Mouse (Mus musculus) limb, embryonic 12.5 days (tissue): ENCODE data around the gene Kcnq2. TPM values are rescaled to one million over a fixed set of nuclear protein-coding genes. Genes with fewer than 3 reads are reported as not detected.

Experiments used
- ATAC-seq: fragments of 200-750 bp; cut with Nextera tagmentation; 2 replicates; pipeline ENCODE4 v1.8.0; 2017; ENCODE audit warnings: low read depth, moderate TSS enrichment; ENCODE audit not compliant: insufficient number of reproducible peaks, insufficient read depth, low FRiP score, low TSS enrichment
- H3K27ac ChIP-seq: fragments of 300-500 bp; sonication (generic); 2 replicates; pipeline ENCODE4 v1.5.1; 2016; ENCODE audit warnings: mild to moderate bottlenecking, moderate library complexity
- H3K27me3 ChIP-seq: fragments of 300-500 bp; sonication (generic); 2 replicates; pipeline ENCODE4 v1.6.1; 2016; ENCODE audit warnings: mild to moderate bottlenecking, moderate library complexity
- H3K36me3 ChIP-seq: fragments of 300-500 bp; sonication (generic); 2 replicates; pipeline ENCODE4 v1.6.1; 2016; ENCODE audit warnings: mild to moderate bottlenecking, moderate library complexity
- H3K4me1 ChIP-seq: fragments of 300-500 bp; sonication (generic); replicated peaks from 2 replicates; pipeline ENCODE4 v1.6.1; 2016
- H3K4me2 ChIP-seq: fragments of 300-500 bp; sonication (generic); 2 replicates; pipeline ENCODE4 v1.6.1; 2016; ENCODE audit warnings: mild to moderate bottlenecking, moderate library complexity
- H3K4me3 ChIP-seq: fragments of 300-500 bp; sonication (generic); replicated peaks from 2 replicates; pipeline ENCODE4 v1.5.1; 2016; ENCODE audit warnings: mild to moderate bottlenecking
- H3K9ac ChIP-seq: fragments of 300-500 bp; sonication (generic); replicated peaks from 2 replicates; pipeline ENCODE4 v1.6.1; 2016; ENCODE audit warnings: mild to moderate bottlenecking, moderate library complexity
- H3K9me3 ChIP-seq: fragments of 300-500 bp; sonication (generic); 2 replicates; pipeline ENCODE4 v1.6.1; 2016; ENCODE audit warnings: mild to moderate bottlenecking, moderate library complexity
- WGBS: fragments of 180-500 bp; shearing (Covaris S2); methylation state at CpG from one replicate; pipeline ENCODE4 v1.1.7; 2016; 5-methylcytosine and 5-hydroxymethylcytosine counted together
- polyA plus RNA-seq: library from polyadenylated mRNA; unstranded; fragments of >200 nt; fragmentation: Nextera tagmentation; extraction: Ambion mirVana; gene quantifications from 2 replicates; pipeline ENCODE4 v1.2.1, GENCODE M21; 2016

Kcnq2 gene
- polyA plus RNA-seq, 1 experiment from 2014 or later = 0.26 TPM

DNA sequence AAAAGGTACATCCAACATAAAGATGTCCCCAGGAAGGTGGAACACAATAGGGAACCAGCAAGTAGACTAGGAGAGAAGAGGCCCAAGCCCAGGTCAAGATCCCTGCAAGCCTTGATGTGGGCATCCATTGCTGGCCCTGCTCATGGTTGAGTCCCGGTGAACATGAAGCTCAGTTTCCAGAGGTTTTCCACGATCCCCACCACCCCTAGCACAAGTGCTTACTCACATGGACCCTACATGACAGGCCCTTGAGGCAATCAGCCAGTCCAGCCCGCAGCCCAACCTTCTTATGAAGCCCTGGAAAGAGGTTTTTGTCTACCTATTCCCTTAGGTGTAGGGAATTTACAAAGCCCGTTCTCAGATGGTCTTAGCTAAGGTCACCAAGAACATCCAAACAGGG is 22.1 kb upstream of the Kcnq2 start:
- WGBS = 72% methylated on average over 4 of the region's 4 CpGs
- peak overlapping the region; percentile 36; the same call in 1 of the 2 replicates for H3K4me3 ChIP-seq

DNA sequence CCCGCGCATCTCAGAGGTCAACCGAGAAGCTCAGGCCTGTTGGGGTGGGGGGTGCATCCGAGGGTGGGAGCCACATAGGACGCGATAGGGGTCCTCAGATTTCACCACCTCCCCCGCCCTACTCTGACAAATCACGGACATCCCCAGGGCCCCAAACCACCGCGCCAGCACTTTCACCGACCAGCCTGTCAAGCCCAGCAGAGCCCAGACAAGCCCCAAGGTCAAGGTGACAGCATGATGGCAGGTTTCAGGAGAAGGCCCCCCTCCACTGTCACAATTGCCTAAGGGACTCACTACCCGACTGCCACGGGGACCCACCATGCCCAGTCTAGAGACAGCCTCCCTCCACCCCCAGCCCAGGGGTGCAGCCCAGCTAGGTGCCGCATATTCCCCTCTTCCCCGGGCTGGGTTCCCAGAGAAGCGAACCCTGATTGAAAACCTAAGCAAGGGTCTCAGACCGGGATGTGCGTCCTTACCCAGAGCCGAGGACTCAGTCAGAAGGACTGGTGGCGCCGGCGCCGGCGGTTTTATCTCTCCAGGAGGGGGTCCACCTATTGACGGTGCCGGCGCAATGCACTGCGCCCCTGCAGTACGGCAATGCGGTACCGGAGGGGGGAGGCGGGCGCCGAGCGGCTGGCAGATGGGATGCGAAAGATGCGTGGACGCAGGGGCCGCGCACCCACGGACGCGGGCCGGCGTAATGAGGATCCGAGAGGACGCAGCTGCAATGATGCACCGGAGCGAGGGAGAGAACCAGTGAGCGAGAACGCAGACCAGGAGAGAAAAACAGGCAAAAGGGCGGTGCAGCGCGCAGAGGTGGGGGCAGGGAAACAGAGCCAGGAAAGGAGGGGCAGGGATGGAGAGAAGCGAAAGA is 21.4 kb upstream of the Kcnq2 start, which contains the start of gene Eef1a2:
Eef1a2 (minus strand) TSS at position 767 of the 874 bp plus-strand sequence.
- Histone ChIP-seq H3K27me3 (peaks cover 84% of the 10 kb centered on the region), H3K36me3 (no peaks in the 10 kb centered on the region), H3K9ac (no peak within 1 kb of the TSS; the same call in 1 of the 2 replicates), H3K4me1 (peaks cover 10% of the 10 kb centered on the region; the same call in 1 of the 2 replicates), H3K4me3 (peak within 1 kb of the TSS; percentile 36), H3K27ac (no peak within 1 kb of the TSS), H3K9me3 (no peaks in the 10 kb centered on the region), H3K4me2 (peak within 1 kb of the TSS; percentile 61)
- 3% methylated on average over 55 of the region's 55 CpGs for WGBS
- no peak for ATAC-seq

More for the DNA sequence above, 22.1 kb upstream of the Kcnq2 start:
- Histone ChIP-seq H3K4me2 (peak overlapping the region; percentile 61; the same call in 1 of the 2 replicates), H3K9ac (no peak overlapping the region), H3K27ac (no peak overlapping the region), H3K27me3 (peaks cover 78% of the 10 kb centered on the region), H3K36me3 (no peaks in the 10 kb centered on the region), H3K4me1 (peaks cover 10% of the 10 kb centered on the region; the same call in 1 of the 2 replicates), H3K9me3 (no peaks in the 10 kb centered on the region)
- ATAC-seq = no peak

DNA sequence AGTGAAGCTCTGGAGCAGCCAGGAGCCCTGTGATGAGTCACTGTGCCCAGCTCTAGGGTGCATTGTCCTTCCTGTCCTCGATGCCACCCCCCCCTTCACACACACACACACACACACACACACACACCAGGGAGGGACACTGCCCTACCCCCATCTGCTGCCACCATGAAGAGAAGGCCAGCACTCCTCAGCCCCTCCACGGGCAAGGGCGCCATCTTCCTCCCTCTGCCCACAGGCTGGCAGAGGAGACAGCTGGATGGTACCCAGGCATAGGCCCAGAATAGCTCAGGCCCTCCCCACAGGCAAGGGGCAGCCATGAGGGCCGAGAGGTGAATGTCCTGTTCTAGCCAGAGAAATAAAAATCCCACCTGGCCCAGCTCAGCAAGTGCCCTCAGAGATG is 20.7 kb upstream of the Kcnq2 start:
- Histone ChIP-seq H3K36me3 (no peaks in the 10 kb centered on the region), H3K9me3 (no peaks in the 10 kb centered on the region), H3K4me2 (no peak overlapping the region), H3K27ac (no peak overlapping the region), H3K4me1 (peaks cover 10% of the 10 kb centered on the region; the same call in 1 of the 2 replicates), H3K4me3 (no peak overlapping the region), H3K27me3 (peaks cover 91% of the 10 kb centered on the region), H3K9ac (no peak overlapping the region)
- ATAC-seq = no peak
- 70% methylated on average over 4 of the region's 4 CpGs for WGBS

DNA sequence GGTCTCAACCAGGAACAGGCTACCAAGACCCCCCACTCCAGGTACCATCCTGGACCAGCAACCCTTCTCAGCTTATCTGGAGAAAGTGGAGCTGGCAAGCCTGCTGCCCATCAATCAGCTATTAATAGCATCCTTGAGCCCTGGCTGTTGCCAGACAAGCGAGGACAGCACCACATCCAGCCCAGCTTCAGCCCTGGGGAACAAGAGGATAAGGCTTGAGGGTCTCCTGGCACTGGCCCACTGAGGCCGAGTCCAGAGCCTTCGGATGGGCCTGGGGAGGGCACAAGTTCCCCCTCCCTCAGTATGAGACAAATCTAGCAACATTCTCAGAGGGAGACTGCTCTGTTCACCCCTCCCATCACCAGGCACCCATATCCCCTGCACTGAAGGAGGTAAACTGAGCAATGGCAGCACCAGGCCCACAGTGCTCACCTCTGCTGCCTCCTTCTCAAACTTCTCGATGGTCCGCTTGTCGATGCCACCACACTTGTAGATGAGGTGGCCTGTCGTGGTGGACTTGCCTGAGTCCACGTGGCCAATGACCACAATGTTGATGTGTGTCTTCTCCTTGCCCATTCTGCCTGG is 19.8 kb upstream of the Kcnq2 start:
- Histone ChIP-seq H3K27me3 (peaks cover 97% of the 10 kb centered on the region), H3K4me3 (no peak overlapping the region), H3K36me3 (no peaks in the 10 kb centered on the region), H3K27ac (no peak overlapping the region), H3K4me2 (no peak overlapping the region), H3K9me3 (no peaks in the 10 kb centered on the region), H3K9ac (0 out of 2 replicates have a peak overlapping the region, but pooled peaks have one; percentile 34), H3K4me1 (peaks cover 9% of the 10 kb centered on the region; the same call in 1 of the 2 replicates)
- 80% methylated on average over 8 of the region's 8 CpGs for WGBS
- no peak for ATAC-seq

DNA sequence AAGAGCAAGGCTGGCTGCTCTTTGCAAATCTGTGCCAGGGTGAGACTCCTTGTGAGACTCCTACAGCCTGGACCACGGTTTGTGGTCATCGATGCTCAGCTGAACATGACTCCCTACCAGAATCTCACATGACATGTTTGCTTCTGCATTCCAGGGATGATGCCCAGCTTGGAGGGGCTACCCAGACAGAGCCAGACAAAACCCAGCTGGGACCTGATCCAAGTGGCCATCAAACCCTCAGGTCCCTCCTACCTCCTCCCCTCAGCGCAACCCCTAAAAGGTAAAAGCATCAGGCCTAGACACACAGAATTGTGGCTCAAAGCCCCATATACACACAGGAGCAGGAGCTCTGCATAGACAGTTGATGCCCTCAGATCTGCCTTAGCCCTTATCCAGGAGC is 19.3 kb upstream of the Kcnq2 start:
- whole genome bisulfite sequencing = 83% methylated on average over 3 of the region's 3 CpGs
- Histone ChIP-seq H3K27me3 (peaks cover 97% of the 10 kb centered on the region), H3K36me3 (no peaks in the 10 kb centered on the region), H3K4me3 (no peak overlapping the region), H3K4me2 (no peak overlapping the region), H3K4me1 (peaks cover 6% of the 10 kb centered on the region; the same call in 1 of the 2 replicates), H3K9ac (no peak overlapping the region), H3K9me3 (no peaks in the 10 kb centered on the region), H3K27ac (no peak overlapping the region)
- no peak for ATAC-seq

DNA sequence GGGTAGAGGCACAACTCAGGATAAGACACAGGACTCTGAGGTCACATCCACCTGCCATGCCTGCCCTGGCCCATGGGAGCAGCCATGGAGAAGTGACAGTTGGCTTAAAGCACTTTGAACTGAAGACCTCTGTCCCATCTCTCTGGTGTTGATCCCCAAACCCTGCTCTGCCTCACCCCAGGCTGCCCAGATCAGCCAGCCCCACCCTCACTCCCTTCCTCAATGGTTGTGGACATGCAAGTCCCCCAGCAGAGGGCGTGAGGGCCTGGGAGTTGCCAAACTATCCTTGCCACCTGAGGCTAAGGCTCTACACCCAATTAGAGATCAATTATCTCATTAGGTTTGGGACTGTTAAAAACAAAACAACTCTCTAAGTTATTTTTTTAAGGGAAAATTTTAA is 18.7 kb upstream of the Kcnq2 start:
- WGBS = 5% methylated on average over 1 of the region's 1 CpGs
- Histone ChIP-seq H3K27ac (no peak overlapping the region), H3K4me2 (no peak overlapping the region), H3K27me3 (peaks cover 97% of the 10 kb centered on the region), H3K4me1 (peaks cover 6% of the 10 kb centered on the region; the same call in 1 of the 2 replicates), H3K4me3 (no peak overlapping the region), H3K9ac (no peak overlapping the region), H3K36me3 (no peaks in the 10 kb centered on the region), H3K9me3 (no peaks in the 10 kb centered on the region)
- no peak for ATAC-seq

DNA sequence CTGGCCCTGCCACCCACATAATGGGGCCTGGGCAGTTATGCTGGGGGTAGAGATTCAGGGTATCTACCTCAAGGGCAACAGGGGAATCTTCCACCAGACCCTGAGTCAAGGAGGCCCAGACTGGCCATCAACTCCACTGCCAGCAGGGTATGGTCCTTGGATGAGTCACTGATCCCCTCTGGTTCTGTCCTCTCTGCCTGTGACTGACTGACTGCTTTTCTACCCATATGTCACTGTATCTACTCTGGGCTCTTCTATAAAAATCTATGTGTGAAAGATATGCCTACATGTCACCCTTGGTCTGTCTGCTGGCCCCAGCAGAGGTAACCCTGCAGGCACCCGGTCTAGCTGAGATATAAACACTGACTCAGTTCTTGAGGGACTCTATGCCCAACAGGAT is 18.0 kb upstream of the Kcnq2 start:
- no peak overlapping the region for H3K4me3 ChIP-seq
- H3K9me3 ChIP-seq = no peaks in the 10 kb centered on the region
- H3K4me2 ChIP-seq = no peak overlapping the region
- no peaks in the 10 kb centered on the region for H3K36me3 ChIP-seq
- H3K9ac ChIP-seq = no peak overlapping the region
- peaks cover 97% of the 10 kb centered on the region for H3K27me3 ChIP-seq
- no peak for ATAC-seq
- WGBS = 89% methylated on average over 1 of the region's 1 CpGs
- no peak overlapping the region for H3K27ac ChIP-seq
- peaks cover 10% of the 10 kb centered on the region; the same call in 1 of the 2 replicates for H3K4me1 ChIP-seq

DNA sequence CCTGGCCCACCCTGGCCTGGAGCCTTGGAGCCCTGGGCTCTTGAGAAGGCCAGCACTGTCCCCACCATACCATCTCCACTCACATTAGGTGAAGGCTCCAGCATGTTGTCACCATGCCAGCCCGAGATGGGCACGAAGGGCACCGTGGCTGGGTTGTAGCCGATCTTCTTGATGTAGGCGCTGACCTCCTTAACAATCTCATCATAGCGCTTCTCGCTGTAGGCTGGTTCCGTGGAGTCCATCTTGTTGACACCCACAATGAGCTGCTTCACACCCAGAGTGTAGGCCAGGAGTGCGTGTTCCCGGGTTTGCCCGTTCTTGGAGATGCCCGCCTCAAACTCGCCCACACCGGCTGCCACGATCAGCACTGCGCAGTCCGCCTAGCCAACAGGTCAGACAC is 17.6 kb upstream of the Kcnq2 start:
- Histone ChIP-seq H3K27ac (no peak overlapping the region), H3K9ac (no peak overlapping the region), H3K36me3 (no peaks in the 10 kb centered on the region), H3K4me3 (no peak overlapping the region), H3K4me1 (peaks cover 14% of the 10 kb centered on the region; the same call in 1 of the 2 replicates), H3K4me2 (no peak overlapping the region), H3K9me3 (no peaks in the 10 kb centered on the region), H3K27me3 (peaks cover 97% of the 10 kb centered on the region)
- 92% methylated on average over 17 of the region's 17 CpGs for WGBS
- no peak for ATAC-seq

DNA sequence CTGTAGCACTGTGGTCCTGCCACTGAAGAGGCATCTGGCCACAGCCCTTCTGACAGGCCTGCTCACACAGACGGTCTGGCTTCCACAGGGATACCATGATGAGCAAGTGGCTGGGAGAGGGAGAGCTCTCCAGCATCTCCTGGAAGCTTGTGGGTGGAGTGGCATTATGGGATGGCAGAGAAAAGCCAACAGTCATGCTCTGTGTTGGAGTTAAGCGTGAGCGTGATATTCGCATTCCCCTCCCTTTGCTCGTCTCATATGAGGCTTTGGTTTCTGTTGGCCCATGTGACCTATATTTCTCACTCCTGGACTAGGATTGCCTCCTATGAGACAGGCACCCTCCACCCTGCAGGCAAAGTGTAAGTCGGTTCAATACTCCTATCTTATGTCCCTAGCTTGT is 15.2 kb upstream of the Kcnq2 start:
- H3K4me3 ChIP-seq = no peak overlapping the region

DNA sequence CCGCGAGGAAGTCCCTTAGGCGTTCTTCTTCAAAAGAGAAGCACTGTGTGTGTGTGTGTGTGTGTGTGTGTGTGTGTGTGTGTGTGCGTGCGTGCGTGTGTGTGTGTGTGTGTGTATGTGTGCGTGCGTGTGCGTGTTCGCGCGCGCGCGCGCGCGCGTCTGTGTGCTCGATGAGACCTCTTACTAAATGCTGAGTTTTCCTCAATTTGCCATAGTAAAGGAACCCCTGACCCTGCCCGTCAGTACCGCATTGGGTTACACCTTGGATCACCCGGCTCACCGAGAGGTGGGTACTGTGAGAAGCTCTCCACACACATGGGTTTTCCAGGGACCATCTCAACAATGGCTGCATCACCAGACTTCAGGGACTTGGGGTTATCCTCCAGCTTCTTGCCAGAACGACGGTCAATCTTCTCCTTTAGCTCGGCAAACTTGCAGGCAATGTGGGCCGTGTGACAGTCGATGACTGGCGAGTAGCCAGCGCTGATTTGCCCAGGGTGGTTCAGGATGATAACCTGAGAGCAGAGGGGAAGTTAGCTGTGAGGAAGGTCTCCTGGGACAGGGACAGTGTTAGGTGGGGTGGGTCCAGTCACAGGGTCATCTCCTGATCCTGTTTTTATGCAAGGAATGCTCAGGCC is 13.3 kb upstream of the Kcnq2 start:
- H3K36me3 ChIP-seq = no peaks in the 10 kb centered on the region
- WGBS = 24% methylated on average over 27 of the region's 31 CpGs
- H3K9ac ChIP-seq = 0 out of 2 replicates have a peak overlapping the region, but pooled peaks have one; percentile 40
- peak overlapping the region; percentile 49 for H3K4me3 ChIP-seq
- no peak overlapping the region for H3K27ac ChIP-seq
- no peak for ATAC-seq
- no peaks in the 10 kb centered on the region for H3K9me3 ChIP-seq
- peaks cover 96% of the 10 kb centered on the region for H3K27me3 ChIP-seq
- H3K4me2 ChIP-seq = peak overlapping the region; percentile 92
- H3K4me1 ChIP-seq = peaks cover 13% of the 10 kb centered on the region; the same call in 1 of the 2 replicates

More for the DNA sequence above, 15.2 kb upstream of the Kcnq2 start:
- Histone ChIP-seq H3K27ac (no peak overlapping the region), H3K4me1 (peaks cover 13% of the 10 kb centered on the region; the same call in 1 of the 2 replicates), H3K36me3 (no peaks in the 10 kb centered on the region), H3K4me2 (no peak overlapping the region), H3K9me3 (no peaks in the 10 kb centered on the region), H3K9ac (no peak overlapping the region), H3K27me3 (peaks cover 96% of the 10 kb centered on the region)
- 53% methylated on average over 6 of the region's 6 CpGs for WGBS
- ATAC-seq = no peak
